Mouse (Mus musculus): ENCODE results near the gene Psmb3.
"Not testable (repeated sequence)": the region's sequence is repeated elsewhere in the genome, so short reads cannot be mapped to it uniquely, and the experiment has no call there.

The Psmb3 gene

GRCm38 (mm10) chr11:97703039-97703826, at the start of gene Psmb3:
Psmb3 (plus strand) TSS chr11:97703399.
- DNase-seq (ENCODE audit: low spot score in 2 of 2) = peak; percentile 97 to 98

- DNase-seq (ENCODE audit: low spot score in 2 of 2) = no peak
Observed at GRCm38 (mm10) chr11:97654210-97654609, 49.0 kb upstream of the Psmb3 start.

DNA sequence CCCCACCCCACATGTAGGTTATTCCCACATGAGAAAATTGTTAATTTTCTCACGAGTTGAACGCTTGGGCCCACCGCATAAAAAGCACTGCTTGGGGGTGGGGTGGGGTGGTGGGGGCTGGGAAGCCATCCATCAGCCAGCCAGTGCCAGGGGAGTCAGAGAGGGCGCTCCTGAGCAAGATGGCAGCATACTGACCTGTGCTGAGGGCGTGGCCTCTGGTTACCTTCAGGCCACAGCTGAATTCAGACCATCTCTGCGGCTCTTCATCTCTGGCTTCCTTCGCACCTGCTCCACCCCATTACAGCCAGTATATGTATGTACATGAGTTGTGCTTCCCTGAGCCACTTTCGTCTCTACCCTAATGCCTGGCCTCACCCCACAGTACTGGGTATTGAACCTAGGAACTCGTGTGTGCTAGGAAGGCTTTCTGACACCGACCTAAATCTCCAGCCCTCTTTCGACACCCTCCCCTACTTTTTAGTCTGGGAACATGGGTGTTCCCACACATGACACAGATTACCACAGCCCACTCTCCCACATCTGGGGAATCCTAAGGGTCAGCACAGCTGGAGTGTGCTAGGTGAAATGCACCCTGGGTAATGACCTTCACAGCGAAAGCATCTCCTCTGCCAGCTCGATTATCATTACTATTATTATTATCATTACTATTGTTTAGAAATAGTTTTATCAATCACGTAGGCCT, 46.8 kb upstream of the Psmb3 start:
- no peak for DNase-seq (ENCODE audit: low spot score in 2 of 2)

GRCm38 (mm10) chr11:97657184-97657945, 45.8 kb upstream of the Psmb3 start:
- no peak for DNase-seq (ENCODE audit: low spot score in 2 of 2)

DNA sequence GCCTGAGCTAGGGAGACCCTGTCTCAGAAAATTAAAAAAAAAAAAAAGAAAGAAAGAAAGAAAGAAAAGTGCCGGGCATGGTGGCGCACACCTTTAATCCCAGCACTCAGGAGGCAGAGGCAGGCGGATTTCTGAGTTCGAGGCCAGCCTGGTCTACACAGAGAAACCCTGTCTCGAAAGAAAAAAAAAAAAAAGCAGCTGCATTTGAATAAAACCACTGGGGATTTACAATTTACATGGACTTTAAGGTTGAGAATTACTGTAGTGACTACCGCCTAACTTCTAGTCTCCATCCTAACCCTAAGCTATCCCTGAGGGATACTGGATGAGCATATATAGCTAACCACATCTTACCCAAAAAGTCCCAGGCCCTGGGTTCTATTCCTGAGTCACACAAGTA, 45.2 kb upstream of the Psmb3 start:
- DNase-seq (ENCODE audit: low spot score in 2 of 2) = not testable (repeated sequence)

- DNase-seq (ENCODE audit: low spot score in 2 of 2) = peak in 1 of 2 experiments; percentile 59
Observed at GRCm38 (mm10) chr11:97658751-97659266, 44.4 kb upstream of the Psmb3 start.

DNA sequence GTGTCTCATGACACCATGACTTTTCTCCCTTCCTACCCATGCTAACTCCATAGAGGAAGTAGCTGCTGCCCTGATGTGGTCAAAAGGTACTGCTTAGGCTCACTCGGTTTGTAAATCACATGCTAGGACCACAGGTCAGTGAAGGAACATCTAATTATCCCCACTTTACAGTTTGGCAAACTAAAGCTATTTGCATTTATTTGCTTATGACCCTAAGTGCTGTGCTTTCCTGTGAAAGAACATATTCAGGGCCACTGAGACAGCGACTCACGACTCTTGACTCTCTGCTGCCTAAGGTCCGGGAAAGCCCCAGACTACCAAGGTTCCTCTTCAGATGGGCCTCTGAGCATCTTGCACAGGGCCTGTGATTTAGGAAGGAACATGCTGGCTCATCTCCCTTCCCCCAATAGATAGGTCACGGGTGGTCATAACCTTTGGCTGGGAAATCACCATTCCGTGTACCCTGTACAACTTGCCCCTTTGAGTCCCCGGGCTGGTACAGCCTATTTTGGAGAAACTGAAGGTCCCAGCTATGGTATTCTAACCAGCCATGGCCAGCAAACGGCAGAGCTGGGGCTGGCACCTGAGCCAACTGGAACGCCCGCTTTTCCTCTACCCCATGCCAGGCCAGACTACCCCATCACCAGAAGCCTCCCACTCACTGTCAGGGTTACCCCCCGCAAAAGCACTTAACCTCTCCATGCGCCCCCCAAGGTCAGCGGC, 43.8 kb upstream of the Psmb3 start:
- DNase-seq (ENCODE audit: low spot score in 2 of 2) = peak; percentile 51 to 72

GRCm38 (mm10) chr11:97659990-97660714, 43.0 kb upstream of the Psmb3 start:
- peak; percentile 65 to 81 for DNase-seq (ENCODE audit: low spot score in 2 of 2)

DNA sequence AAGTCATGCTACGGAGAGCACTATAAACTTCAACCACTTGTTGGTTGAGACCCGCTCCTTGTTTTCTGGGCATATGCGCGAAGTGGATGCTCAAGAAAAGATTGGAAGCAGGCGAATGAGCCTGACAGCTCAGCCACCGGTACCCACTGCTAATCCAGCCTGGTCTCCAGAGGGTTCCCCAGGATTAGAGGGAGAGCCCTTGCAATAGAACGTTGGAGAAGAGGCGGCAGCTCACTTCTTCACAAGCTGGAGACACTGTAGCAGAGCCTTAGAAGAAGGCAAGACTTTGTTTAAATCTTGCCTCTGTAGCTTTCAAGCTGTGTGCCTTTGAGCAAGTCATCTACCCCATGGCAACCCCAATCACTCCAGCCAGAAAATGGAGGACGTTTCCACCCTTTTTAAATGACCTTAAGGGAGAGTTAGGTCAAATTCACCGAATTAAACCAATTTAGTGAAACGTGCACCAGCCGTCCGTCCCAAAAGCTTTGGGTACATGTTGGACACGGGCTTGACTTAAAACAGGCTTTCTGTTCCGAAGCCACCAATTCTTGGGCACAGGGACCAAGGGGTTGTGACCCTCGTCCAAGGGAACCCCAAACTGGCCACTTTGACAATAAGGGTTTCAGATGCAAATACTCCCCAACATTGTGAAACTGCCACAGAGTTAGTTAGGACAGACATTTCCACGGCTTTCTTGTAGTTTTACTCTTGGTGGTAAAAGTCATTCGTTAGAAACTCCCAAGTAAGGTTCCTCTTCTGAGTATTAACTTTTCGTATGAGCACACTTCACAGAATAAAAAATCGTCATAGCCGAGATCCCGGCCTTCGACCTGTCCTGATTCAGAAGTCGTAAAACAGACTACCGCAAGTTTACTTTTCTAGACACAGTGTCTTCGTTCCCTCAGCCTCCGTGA, 42.2 kb upstream of the Psmb3 start:
- peak in 1 of 2 experiments; percentile 58 for DNase-seq (ENCODE audit: low spot score in 2 of 2)

GRCm38 (mm10) chr11:97661648-97662133, 41.5 kb upstream of the Psmb3 start:
- DNase-seq (ENCODE audit: low spot score in 2 of 2) = peak in 1 of 2 experiments; percentile 73

GRCm38 (mm10) chr11:97662207-97662892, 40.8 kb upstream of the Psmb3 start:
- DNase-seq (ENCODE audit: low spot score in 2 of 2) = peak in 1 of 2 experiments; percentile 65

- peak; percentile 58 to 77 for DNase-seq (ENCODE audit: low spot score in 2 of 2)
Observed at GRCm38 (mm10) chr11:97662893-97663527, 40.2 kb upstream of the Psmb3 start, which contains the start of gene Mllt6. Mllt6 (plus strand) TSS chr11:97663414.

GRCm38 (mm10) chr11:97663528-97664338, 39.5 kb upstream of the Psmb3 start:
- DNase-seq (ENCODE audit: low spot score in 2 of 2) = peak in 1 of 2 experiments; percentile 65

DNA sequence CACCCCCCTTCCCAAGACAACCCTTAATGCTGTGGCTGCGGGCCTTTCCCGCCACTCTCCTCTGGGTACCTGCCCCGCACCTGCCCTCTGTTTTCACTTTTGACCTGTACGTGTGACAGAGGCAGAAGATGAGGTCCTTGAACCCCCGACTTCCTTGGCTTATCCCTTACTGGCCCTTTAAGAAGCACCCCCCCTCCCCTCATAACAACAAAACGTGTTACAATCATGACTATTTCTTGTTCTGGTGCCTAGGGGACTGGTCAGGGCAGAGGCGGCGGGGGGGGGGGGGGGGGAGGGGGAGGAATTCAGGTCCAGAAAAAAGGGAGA, 38.9 kb upstream of the Psmb3 start:
- DNase-seq (ENCODE audit: low spot score in 2 of 2) = no peak

DNA sequence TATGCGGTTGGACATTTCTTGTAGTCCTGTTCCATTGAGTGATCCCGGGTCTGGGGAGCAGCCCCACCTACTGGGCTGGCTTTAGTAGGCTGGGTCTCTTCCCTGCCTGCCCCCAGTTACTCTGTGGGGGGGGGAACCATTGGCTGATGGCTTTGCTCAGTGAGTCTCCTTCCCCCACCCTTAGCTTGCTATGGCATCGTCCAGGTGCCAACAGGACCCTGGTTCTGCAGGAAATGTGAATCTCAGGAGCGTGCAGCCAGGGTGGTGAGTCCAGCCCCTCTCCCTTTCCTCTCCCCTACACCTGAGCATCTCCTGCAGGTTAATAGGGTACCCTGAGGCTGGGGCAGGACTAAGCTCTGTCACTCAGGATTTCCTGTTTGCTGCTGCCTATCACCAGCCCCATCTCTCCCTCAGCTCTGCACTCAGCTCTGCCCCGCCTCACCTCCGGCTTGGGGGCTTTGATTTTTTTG, 38.4 kb upstream of the Psmb3 start:
- DNase-seq (ENCODE audit: low spot score in 2 of 2) = no peak

- DNase-seq (ENCODE audit: low spot score in 2 of 2) = no peak
Observed at GRCm38 (mm10) chr11:97665431-97665830, 37.8 kb upstream of the Psmb3 start.

- DNase-seq (ENCODE audit: low spot score in 2 of 2) = no peak
Observed at GRCm38 (mm10) chr11:97666221-97666620, 37.0 kb upstream of the Psmb3 start.
